Mouse (Mus musculus): ENCODE results near the gene Pigw. TPM values are rescaled to one million over a fixed set of nuclear protein-coding genes. Genes with fewer than 3 reads are reported as not detected.

Gene Pigw
- total RNA-seq, 2 experiments from 2014 or later = 7.4 to 7.5 TPM

GRCm38 (mm10) chr11:84828516-84829399 is 51.3 kb downstream of the Pigw start, which contains the start of gene Dhrs11:
Gene Dhrs11, minus strand, starts transcription at chr11:84828994.
- no peak for TF ChIP-seq CTCF (conservative IDR thresholded peaks at IDR 0.05)
- DNase-seq (ENCODE audit: low spot score in 2 of 2) = peak; percentile 81 to 87
- H3K27ac ChIP-seq = peak within 1 kb of the TSS; percentile 83
- peak within 1 kb of the TSS; percentile 69 for H3K4me3 ChIP-seq

DNA sequence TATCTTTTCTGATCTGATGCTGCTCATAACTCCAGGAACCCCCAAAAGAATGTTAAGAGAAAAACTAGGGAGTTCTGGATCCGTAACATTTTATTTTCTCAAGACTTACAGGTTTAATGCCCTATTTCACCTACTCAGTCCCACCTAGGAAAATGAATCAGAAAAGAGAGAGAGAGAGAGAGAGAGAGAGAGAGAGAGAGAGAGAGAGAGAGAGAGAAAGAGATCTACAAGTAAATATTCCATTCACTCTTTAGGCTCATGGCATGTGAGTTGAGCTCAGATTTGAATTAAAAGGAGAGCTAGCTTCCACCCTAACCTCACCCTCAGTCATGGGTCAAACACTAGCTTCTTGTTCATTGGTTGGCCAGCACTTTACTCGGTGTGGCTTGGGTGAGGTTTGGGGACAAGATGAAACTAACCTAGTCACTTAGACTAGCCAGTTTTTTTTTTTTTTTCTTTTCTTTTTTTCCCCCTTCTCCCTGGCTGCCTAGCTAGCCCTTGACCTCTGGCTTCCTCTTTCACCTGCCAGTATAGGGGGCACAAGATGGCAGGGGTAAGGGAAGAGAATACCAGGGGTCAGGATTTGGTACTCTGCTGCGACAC is 52.1 kb downstream of the Pigw start:
- Histone ChIP-seq H3K4me3 (peak overlapping the region; percentile 69), H3K27ac (peak overlapping the region; percentile 83)
- TF ChIP-seq CTCF (conservative IDR thresholded peaks at IDR 0.05) = no peak
- DNase-seq (ENCODE audit: low spot score in 2 of 2) = no peak

DNA sequence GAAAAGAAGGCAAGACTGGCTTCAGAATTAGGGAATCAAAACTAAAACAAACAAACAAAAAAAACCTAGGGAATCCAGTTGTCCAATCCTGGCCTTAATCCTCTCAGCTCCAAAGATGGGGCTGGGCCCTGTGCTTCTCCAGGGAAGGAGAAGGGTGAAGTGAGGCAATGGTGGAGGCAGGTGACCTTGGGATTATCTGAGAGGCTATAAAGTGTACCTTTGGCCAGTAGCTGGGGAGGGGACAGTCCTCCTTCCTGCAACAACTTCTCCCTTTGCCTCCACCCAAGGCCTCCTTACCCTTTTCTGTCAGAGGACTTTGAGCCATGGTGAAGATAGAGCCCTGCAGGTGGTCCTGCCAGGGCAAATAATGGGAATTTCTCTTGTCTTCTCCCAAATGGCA is 52.6 kb downstream of the Pigw start:
- TF ChIP-seq CTCF (conservative IDR thresholded peaks at IDR 0.05) = no peak
- Histone ChIP-seq H3K4me3 (no peak overlapping the region), H3K27ac (no peak overlapping the region)
- no peak for DNase-seq (ENCODE audit: low spot score in 2 of 2)

Small RNAs within 50 kb of the gene (microRNA-seq; reads per million reads assigned to microRNA genes)
- gene Gm23564 = 0 reads per million in 2 experiments

Other genes with a start within 250 kb of the Pigw start
- gene Mrm1, start 60.8 kb downstream of the Pigw start, total RNA-seq (2021) = 10 to 100 TPM in 1 of 2 experiments, 1 to 10 TPM in 1; 8.5 to 16.7 TPM
- gene Dhrs11, start 51.3 kb downstream of the Pigw start, total RNA-seq (2021) = 1 to 10 TPM; 6.2 TPM
- gene Ggnbp2, start 9.5 kb downstream of the Pigw start, total RNA-seq (2021) = 10 to 100 TPM; 87.7 to 92.2 TPM
- 10 to 100 TPM in 1 of 2 experiments, 1 to 10 TPM in 1; 8.9 to 11.5 TPM for gene Myo19, start 137 bp downstream of the Pigw start, total RNA-seq (2021)
- 10 to 100 TPM; 30.7 to 32.1 TPM for gene Znhit3, start 36.1 kb upstream of the Pigw start, total RNA-seq (2021)
- 10 to 100 TPM; 67.0 to 73.9 TPM for gene Car4, start 77.5 kb upstream of the Pigw start, total RNA-seq (2021)

All from layer of hippocampus, adult 2 months (tissue).